16 mouse cellular contexts compared by ENCODE assay signal in genomic region chr11:20230286-20230685, GRCm38 (mm10). TPM values are rescaled to one million over a fixed set of nuclear protein-coding genes. Genes with fewer than 3 reads are reported as not detected.
DNase-seq lines count a peak whose midpoint lies in the region; ATAC-seq and TF ChIP-seq lines count a peak whose summit lies in the region.
"Had no signal": no experiment of that assay in that cellular context is flagged by ENCODE, and none has a peak within 500 bp of the region (broad histone marks: within the 10 kb centered on the region; RNA-seq: fewer than 3 reads in every experiment).

No protein-coding gene starts in this region.

- WGBS in kidney, embryonic 15.5 days: 84% methylated on average over 1 of the region's 1 CpGs
- 37% methylated on average over 1 of the region's 1 CpGs for WGBS in heart, postnatal 0 days

- no peaks in the 10 kb centered on the region for H3K27me3 ChIP-seq in kidney, embryonic 15.5 days
- no peaks in the 10 kb centered on the region for H3K27me3 ChIP-seq in ES-Bruce4 (ENCODE audit: control insufficient read depth, insufficient read depth, low read length, poor library complexity, severe bottlenecking)
- no peaks in the 10 kb centered on the region for H3K27me3 ChIP-seq in heart, postnatal 0 days (ENCODE audit: control insufficient read depth, insufficient read depth, low read length)
- H3K27me3 ChIP-seq: embryonic facial prominence, embryonic 12.5 days; hindbrain, embryonic 15.5 days; midbrain, embryonic 12.5 days; neural tube, embryonic 15.5 days had no signal

- no peaks in the 10 kb centered on the region for H3K9me3 ChIP-seq in kidney, embryonic 15.5 days (replicated peaks)
- H3K9me3 ChIP-seq in ES-Bruce4 (replicated peaks; ENCODE audit: control insufficient read depth, insufficient read depth, low read length, poor library complexity, severe bottlenecking): no peaks in the 10 kb centered on the region
- no peaks in the 10 kb centered on the region for H3K9me3 ChIP-seq in heart, postnatal 0 days (replicated peaks; ENCODE audit: control insufficient read depth, low read length)
- H3K9me3 ChIP-seq: embryonic facial prominence, embryonic 12.5 days; hindbrain, embryonic 15.5 days; midbrain, embryonic 12.5 days; neural tube, embryonic 15.5 days had no signal

- no peak overlapping the region for H3K4me3 ChIP-seq in kidney, embryonic 15.5 days (replicated peaks)
- H3K4me3 ChIP-seq in ES-Bruce4 (ENCODE audit: low read depth, low read length): no peak overlapping the region
- H3K4me3 ChIP-seq in heart, postnatal 0 days (ENCODE audit: low read depth, low read length): no peak overlapping the region
- H3K4me3 ChIP-seq: embryonic facial prominence, embryonic 12.5 days; hindbrain, embryonic 15.5 days; midbrain, embryonic 12.5 days; neural tube, embryonic 15.5 days had no signal

- no peak for ATAC-seq in kidney, embryonic 15.5 days (replicated peaks; ENCODE audit: low FRiP score)
- no peak for ATAC-seq in heart, postnatal 0 days (ENCODE audit: insufficient read depth, low read depth)

- H3K36me3 ChIP-seq in kidney, embryonic 15.5 days: peaks cover 93% of the 10 kb centered on the region
- H3K36me3 ChIP-seq in ES-Bruce4 (ENCODE audit: control insufficient read depth, insufficient read depth, low read length, poor library complexity, severe bottlenecking): peaks cover 61% of the 10 kb centered on the region
- H3K36me3 ChIP-seq in heart, postnatal 0 days (replicated peaks; ENCODE audit: control insufficient read depth, insufficient read depth, low read length): peaks cover 78% of the 10 kb centered on the region

- 0 out of 2 replicates have a peak overlapping the region, but pooled peaks have one; percentile 75 for H3K27ac ChIP-seq in kidney, embryonic 15.5 days
- peak overlapping the region; percentile 99 for H3K27ac ChIP-seq in ES-Bruce4 (ENCODE audit: insufficient read depth, low read length)
- H3K27ac ChIP-seq in heart, postnatal 0 days (ENCODE audit: low read depth): peak overlapping the region; percentile 83

- TF ChIP-seq EP300 in ES-Bruce4 (IDR thresholded peaks at IDR 0.05; ENCODE audit: insufficient read depth, low read depth, low read length): peak; percentile 10; the same call in 1 of the 2 replicates
- no peak for TF ChIP-seq EP300 in heart, postnatal 0 days (IDR thresholded peaks at IDR 0.05; ENCODE audit: low read depth)

- no peak overlapping the region for H3K9ac ChIP-seq in kidney, embryonic 15.5 days
- peak overlapping the region; percentile 52 for H3K9ac ChIP-seq in ES-Bruce4 (ENCODE audit: low read depth, poor library complexity, severe bottlenecking)
- H3K9ac ChIP-seq in heart, postnatal 0 days (replicated peaks; ENCODE audit: low read depth, low read length): no peak overlapping the region
- H3K9ac ChIP-seq: embryonic facial prominence, embryonic 12.5 days; hindbrain, embryonic 15.5 days; midbrain, embryonic 12.5 days; neural tube, embryonic 15.5 days had no signal

- no peak for TF ChIP-seq CTCF in ES-Bruce4 (IDR thresholded peaks at IDR 0.05; ENCODE audit: low read depth, low read length)
- no peak for TF ChIP-seq CTCF in heart, postnatal 0 days (IDR thresholded peaks at IDR 0.05; ENCODE audit: low read depth)

- H3K4me1 ChIP-seq in kidney, embryonic 15.5 days: no peaks in the 10 kb centered on the region
- peaks cover 13% of the 10 kb centered on the region for H3K4me1 ChIP-seq in ES-Bruce4 (ENCODE audit: control insufficient read depth, insufficient read depth, low read length)
- H3K4me1 ChIP-seq in heart, postnatal 0 days (ENCODE audit: control insufficient read depth, insufficient read depth): no peaks in the 10 kb centered on the region
- H3K4me1 ChIP-seq: embryonic facial prominence, embryonic 12.5 days; hindbrain, embryonic 15.5 days had no signal

- no peak overlapping the region for H3K4me2 ChIP-seq in kidney, embryonic 15.5 days
- no peak overlapping the region for H3K4me2 ChIP-seq in heart, postnatal 0 days (ENCODE audit: low read depth, low read length)
- H3K4me2 ChIP-seq: embryonic facial prominence, embryonic 12.5 days; hindbrain, embryonic 15.5 days; midbrain, embryonic 12.5 days; neural tube, embryonic 15.5 days had no signal

- DNase-seq in adrenal gland, adult (ENCODE audit: inconsistent age in 2 of 2, low spot score in 1 of 2): peak; percentile 60 to 77
- DNase-seq in adrenal gland, adult 8-10 months: no peak
- no peak for DNase-seq in kidney, adult 9 months
- no peak for DNase-seq in heart, postnatal 0 days (ENCODE audit: low spot score)
- DNase-seq in B cell, adult 2 months: no peak
- no peak for DNase-seq in left cerebral cortex, adult 9 months (ENCODE audit: low spot score in 2 of 2)
- DNase-seq: cerebellum, adult 8-10 months; left cerebral cortex, postnatal 4 days; spleen, adult 18-20 months; thymus, postnatal 4 days had no signal

- no peak for TF ChIP-seq POLR2A in ES-Bruce4 (IDR thresholded peaks at IDR 0.05; ENCODE audit: insufficient read depth, low read length)

RNA-seq across cellular contexts. Expression of gene Cep68, which starts 18.9 kb away (rescaled TPM):
- 10 to 100 TPM; 19.4 to 27.5 (median 26.4) TPM for total RNA-seq in adrenal gland, adult 8-10 months (2022)
- 35.0 and 38.6 TPM in 2 replicates for polyA plus RNA-seq in kidney, embryonic 15.5 days (2015; fragmentation: Nextera tagmentation; extraction: Ambion mirVana)
- 38.0 and 40.4 TPM in 2 replicates for polyA plus RNA-seq in ES-Bruce4 (2011; ENCODE audit: insufficient read depth, insufficient read length, low read depth, missing spikeins)
- 53.8 and 56.2 TPM in 2 replicates for total RNA-seq in heart, postnatal 0 days (2014; rRNA removed; ENCODE audit: low replicate concordance)
- polyA plus RNA-seq in heart, postnatal 0 days (2015; fragmentation: Nextera tagmentation; extraction: Ambion mirVana): 20.3 and 21.0 TPM in 2 replicates

RNA-seq across cellular contexts. Expression of gene Rab1a, which starts 29.1 kb away (rescaled TPM):
- 100 to 1,000 TPM; 151 to 186 (median 168) TPM for total RNA-seq in adrenal gland, adult 8-10 months (2022)
- polyA plus RNA-seq in kidney, embryonic 15.5 days (2015; fragmentation: Nextera tagmentation; extraction: Ambion mirVana): 255 and 287 TPM in 2 replicates
- 396 and 407 TPM in 2 replicates for polyA plus RNA-seq in ES-Bruce4 (2011; ENCODE audit: insufficient read depth, insufficient read length, low read depth, missing spikeins)
- 55.8 and 73.9 TPM in 2 replicates for total RNA-seq in heart, postnatal 0 days (2014; rRNA removed; ENCODE audit: low replicate concordance)
- 219 and 226 TPM in 2 replicates for polyA plus RNA-seq in heart, postnatal 0 days (2015; fragmentation: Nextera tagmentation; extraction: Ambion mirVana)

Comparison
In these comparisons a context has a peak if more than half of its experiments do, and no peak if none do; other contexts are left out.
1. DNase-seq: peak in adrenal gland, adult (2 of 2); none in adrenal gland, adult 8-10 months (single experiment), kidney, adult 9 months (single experiment), heart, postnatal 0 days (single experiment), B cell, adult 2 months (0 of 2) and left cerebral cortex, adult 9 months (0 of 2).
2. Peak in every context shown above with its lines, with median percentiles within 50 percentile points of each other: H3K27ac ChIP-seq.